Mouse (Mus musculus) hindbrain, postnatal 0 days (tissue): Measurements from ENCODE around the gene Ccdc157. TPM values are rescaled to one million over a fixed set of nuclear protein-coding genes. Genes with fewer than 3 reads are reported as not detected.

ENCODE experiments used
- ATAC-seq: fragments of 200-750 bp; cut with Nextera tagmentation; 2 replicates; pipeline ENCODE4 v1.8.0; 2017; ENCODE audit warnings: mild to moderate bottlenecking, moderate TSS enrichment, moderate library complexity
- DNase-seq: peaks from one replicate; pipeline ENCODE4 v3.0.0-alpha.2; 2015; ENCODE audit warnings: low spot score
- H3K27ac ChIP-seq: fragments of 300-500 bp; sonication (generic); 2 replicates; pipeline ENCODE4 v1.5.1; 2014; ENCODE audit warnings: mild to moderate bottlenecking
- H3K27me3 ChIP-seq: fragments of 300-500 bp; sonication (generic); 2 replicates; pipeline ENCODE4 v1.6.1; 2014; ENCODE audit warnings: low read length, mixed read lengths; ENCODE audit not compliant: insufficient read depth
- H3K36me3 ChIP-seq: fragments of 300-500 bp; sonication (generic); 2 replicates; pipeline ENCODE4 v1.6.1; 2014; ENCODE audit warnings: low read length, mixed read lengths; ENCODE audit not compliant: insufficient read depth
- H3K4me1 ChIP-seq: fragments of 300-500 bp; sonication (generic); 2 replicates; pipeline ENCODE4 v1.6.1; 2014; ENCODE audit warnings: antibody characterized with exemption, low read length, mixed read lengths; ENCODE audit not compliant: insufficient read depth
- H3K4me2 ChIP-seq: fragments of 300-500 bp; sonication (generic); 2 replicates; pipeline ENCODE4 v1.6.1; 2014; ENCODE audit warnings: low read depth, mild to moderate bottlenecking, low read length, moderate library complexity, mixed read lengths
- H3K4me3 ChIP-seq: fragments of 300-500 bp; sonication (generic); 2 replicates; pipeline ENCODE4 v1.5.1; 2014; ENCODE audit warnings: low read length
- H3K9ac ChIP-seq: fragments of 300-500 bp; sonication (generic); replicated peaks from 2 replicates; pipeline ENCODE4 v1.6.1; 2014; ENCODE audit warnings: mild to moderate bottlenecking, low read length, moderate library complexity, mixed read lengths
- H3K9me3 ChIP-seq: fragments of 300-500 bp; sonication (generic); 2 replicates; pipeline ENCODE4 v1.6.1; 2016; ENCODE audit warnings: low read length, mixed read lengths
- CTCF ChIP-seq: IDR thresholded peaks from 2 replicates; pipeline ENCODE4 v1.5.1; 2016; ENCODE audit warnings: antibody characterized with exemption, control low read depth, low read depth
- WGBS: fragments of 180-500 bp; shearing (Covaris S2); extraction: QIAGEN DNeasy Blood & Tissue Kit; methylation state at CpG from one replicate; pipeline ENCODE4 v1.1.7; 2014; 5-methylcytosine and 5-hydroxymethylcytosine counted together
- polyA plus RNA-seq: library from polyadenylated mRNA; unstranded; fragments of >200 nt; fragmentation: Nextera tagmentation; extraction: Ambion mirVana; gene quantifications from 2 replicates; pipeline ENCODE4 v1.2.1, GENCODE M21; 2015
- total RNA-seq: library from RNA; depleted of rRNA; stranded (reverse); fragments of >200 nt; gene quantifications from 2 replicates; pipeline ENCODE4 v1.2.3, GENCODE M21; 2014; rRNA removed

Gene Ccdc157
- total RNA-seq (20.8 TPM in 2 replicates), polyA plus RNA-seq (10.3 and 10.9 TPM in 2 replicates)

DNA sequence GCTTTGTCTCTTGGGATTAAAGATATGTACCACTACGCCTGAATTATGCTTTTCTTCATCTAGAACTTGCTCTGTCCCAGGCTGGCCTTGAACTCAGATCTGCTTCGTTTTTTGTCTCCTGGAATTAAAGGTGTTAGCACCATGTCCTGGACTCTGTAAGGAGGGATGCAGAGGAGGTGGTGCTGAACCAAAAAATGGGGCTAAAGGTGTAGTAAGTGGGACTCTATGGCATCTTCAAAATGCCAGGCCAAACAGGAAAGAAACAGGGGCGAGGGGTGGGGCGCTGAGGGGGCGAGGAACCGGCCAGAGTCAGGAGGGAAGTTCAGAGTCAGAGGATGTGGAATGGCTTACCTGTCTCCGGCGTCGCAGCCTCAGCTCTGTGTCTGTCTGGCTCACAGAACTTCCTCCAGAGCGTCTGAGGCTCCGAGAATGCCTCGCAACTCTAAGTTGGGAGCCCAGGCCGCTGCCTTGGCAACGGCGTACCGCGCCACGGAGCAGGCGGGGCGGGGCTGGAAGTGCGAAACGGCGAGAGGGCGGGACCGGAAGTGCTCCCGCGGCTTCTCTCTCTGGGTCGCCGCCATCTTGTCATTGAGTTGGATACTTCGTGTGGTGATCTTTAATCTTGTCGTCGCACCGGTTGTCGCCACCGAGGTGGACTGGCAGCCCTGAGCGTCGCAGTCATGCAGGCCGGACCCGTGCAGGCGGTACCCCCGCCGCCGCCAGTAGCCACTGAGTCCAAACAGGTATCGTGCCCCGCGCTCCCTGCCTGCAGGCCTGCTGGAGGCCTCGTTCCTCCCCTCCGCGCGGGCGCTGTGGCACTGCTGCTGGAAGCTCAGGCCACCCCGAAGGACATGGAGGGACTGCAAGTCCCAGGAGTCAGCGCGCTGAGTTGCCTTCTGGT lies at the start of gene Ccdc157, which contains the start of gene Sf3a1:
Gene Ccdc157 (minus strand): TSS at position 486 of the 901 bp plus-strand sequence.
Gene Sf3a1 (plus strand): TSS at position 543 of the 901 bp plus-strand sequence.
- no peaks in the 10 kb centered on the region for H3K27me3 ChIP-seq
- H3K9me3 ChIP-seq: no peaks in the 10 kb centered on the region
- peaks cover 14% of the 10 kb centered on the region for H3K4me1 ChIP-seq
- peak within 1 kb of the TSS; percentile 76 for H3K4me3 ChIP-seq
- DNase-seq: peak; percentile 97
- TF ChIP-seq CTCF: no peak
- peak within 1 kb of the TSS; percentile 97 for H3K27ac ChIP-seq
- ATAC-seq: peak; percentile 97
- 1% methylated on average over 51 of the region's 54 CpGs for WGBS
- peak within 1 kb of the TSS; percentile 81 for H3K4me2 ChIP-seq
- H3K36me3 ChIP-seq: peaks cover 11% of the 10 kb centered on the region; the same call in 1 of the 2 replicates
- peak within 1 kb of the TSS; percentile 88 for H3K9ac ChIP-seq

GRCm38 (mm10) chr11:4209556-4209955 lies 49.5 kb upstream of the Ccdc157 start:
- no peak overlapping the region for H3K9ac ChIP-seq
- no peaks in the 10 kb centered on the region for H3K9me3 ChIP-seq
- ATAC-seq: no peak
- H3K27ac ChIP-seq: no peak overlapping the region
- H3K4me2 ChIP-seq: no peak overlapping the region
- 84% methylated on average over 5 of the region's 5 CpGs for WGBS
- H3K27me3 ChIP-seq: no peaks in the 10 kb centered on the region
- TF ChIP-seq CTCF: peak; percentile 62
- no peak for DNase-seq
- H3K4me3 ChIP-seq: no peak overlapping the region
- H3K36me3 ChIP-seq: peaks cover 48% of the 10 kb centered on the region
- H3K4me1 ChIP-seq: no peaks in the 10 kb centered on the region

DNA sequence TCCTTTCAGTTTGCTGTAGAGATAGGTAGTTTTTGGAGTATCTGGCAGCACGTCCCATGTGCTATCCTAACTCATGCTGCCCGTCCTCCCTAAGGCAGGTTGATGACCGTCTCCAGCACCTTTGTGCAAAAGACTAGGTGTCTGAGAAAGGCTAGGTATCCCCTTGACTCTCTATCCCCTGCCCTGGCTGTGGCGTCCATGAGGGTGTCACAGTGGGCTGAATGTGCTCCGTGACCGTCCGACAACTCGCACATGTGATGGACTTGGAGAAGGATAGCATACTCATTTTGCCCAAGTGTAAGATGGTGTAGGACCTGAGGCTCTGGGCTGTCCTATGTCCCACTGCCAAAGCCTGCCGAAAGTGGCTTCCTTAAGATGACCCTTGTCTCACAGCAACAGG lies 47.6 kb upstream of the Ccdc157 start:
- no peaks in the 10 kb centered on the region for H3K4me1 ChIP-seq
- H3K4me2 ChIP-seq: no peak overlapping the region
- ATAC-seq (no peak), DNase-seq (no peak)
- peaks cover 31% of the 10 kb centered on the region for H3K36me3 ChIP-seq
- no peak overlapping the region for H3K9ac ChIP-seq
- H3K9me3 ChIP-seq: no peaks in the 10 kb centered on the region
- no peak overlapping the region for H3K4me3 ChIP-seq
- no peak overlapping the region for H3K27ac ChIP-seq
- 92% methylated on average over 9 of the region's 9 CpGs for WGBS
- no peak for TF ChIP-seq CTCF
- no peaks in the 10 kb centered on the region for H3K27me3 ChIP-seq

DNA sequence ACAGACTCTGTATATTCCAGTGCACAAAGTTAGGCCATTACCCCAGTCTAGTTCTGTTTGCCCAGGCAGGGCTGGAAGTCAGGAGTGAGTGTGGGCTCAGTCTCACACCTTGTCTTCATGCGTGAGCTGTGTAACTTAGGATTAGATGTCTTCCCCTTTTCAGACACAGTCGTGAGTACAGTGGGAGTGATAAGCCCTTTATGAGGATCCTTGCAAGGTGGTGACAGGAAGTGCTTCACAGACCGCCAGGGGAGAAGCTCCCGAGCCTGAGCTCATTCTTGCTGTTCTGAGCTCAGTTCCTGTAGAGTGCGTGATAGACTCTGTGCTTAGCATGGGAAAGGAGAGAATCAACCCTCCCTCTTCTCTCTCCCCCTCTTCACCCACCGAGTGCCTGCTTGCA lies 46.5 kb upstream of the Ccdc157 start:
- no peak overlapping the region for H3K4me2 ChIP-seq
- H3K9me3 ChIP-seq: no peaks in the 10 kb centered on the region
- H3K27ac ChIP-seq: no peak overlapping the region
- no peaks in the 10 kb centered on the region for H3K27me3 ChIP-seq
- no peak overlapping the region for H3K9ac ChIP-seq
- DNase-seq (no peak), ATAC-seq (no peak)
- H3K4me3 ChIP-seq: no peak overlapping the region
- H3K36me3 ChIP-seq: peaks cover 24% of the 10 kb centered on the region; the same call in 1 of the 2 replicates
- 85% methylated on average over 6 of the region's 6 CpGs for WGBS
- TF ChIP-seq CTCF: no peak
- no peaks in the 10 kb centered on the region for H3K4me1 ChIP-seq

DNA sequence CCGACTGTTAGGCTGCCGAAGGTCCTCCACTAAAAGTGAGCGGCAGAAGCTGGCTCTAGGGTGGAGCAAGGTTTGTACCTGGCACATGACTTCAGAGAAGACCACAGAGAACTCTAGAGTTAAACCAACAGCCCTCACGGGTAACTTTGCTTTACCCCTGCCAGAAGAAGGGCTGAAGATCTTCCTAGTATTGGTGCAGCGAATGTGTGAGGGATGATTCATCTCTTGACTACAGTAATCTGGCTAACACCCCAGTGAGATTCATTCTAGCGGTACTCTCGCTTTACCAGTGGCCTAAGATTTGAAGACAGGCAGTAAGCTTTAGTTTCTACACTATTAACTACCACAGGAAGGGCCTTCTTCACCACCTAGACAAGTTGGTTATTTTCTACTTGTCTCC lies 45.9 kb upstream of the Ccdc157 start:
- no peak for DNase-seq
- H3K27me3 ChIP-seq: no peaks in the 10 kb centered on the region
- H3K4me2 ChIP-seq: no peak overlapping the region
- no peaks in the 10 kb centered on the region for H3K9me3 ChIP-seq
- no peak overlapping the region for H3K9ac ChIP-seq
- no peak overlapping the region for H3K27ac ChIP-seq
- H3K4me3 ChIP-seq: no peak overlapping the region
- WGBS: 91% methylated on average over 7 of the region's 7 CpGs
- no peaks in the 10 kb centered on the region for H3K4me1 ChIP-seq
- H3K36me3 ChIP-seq: peaks cover 18% of the 10 kb centered on the region; the same call in 1 of the 2 replicates
- TF ChIP-seq CTCF: no peak
- ATAC-seq: no peak

GRCm38 (mm10) chr11:4205097-4205655 lies 45.1 kb upstream of the Ccdc157 start:
- Histone ChIP-seq H3K4me1 (no peaks in the 10 kb centered on the region), H3K27me3 (no peaks in the 10 kb centered on the region), H3K36me3 (peaks cover 10% of the 10 kb centered on the region; the same call in 1 of the 2 replicates), H3K9ac (no peak overlapping the region), H3K9me3 (no peaks in the 10 kb centered on the region), H3K4me3 (no peak overlapping the region), H3K27ac (no peak overlapping the region), H3K4me2 (no peak overlapping the region)
- ATAC-seq (no peak), DNase-seq (no peak)
- 83% methylated on average over 5 of the region's 5 CpGs for WGBS
- no peak for TF ChIP-seq CTCF
